Mouse (Mus musculus) stomach, embryonic 15.5 days (tissue): Measurements from ENCODE around the gene Adal. TPM values are rescaled to one million over a fixed set of nuclear protein-coding genes. Genes with fewer than 3 reads are reported as not detected.

Source experiments
- ATAC-seq: fragments of 200-750 bp; cut with Nextera tagmentation; 2 replicates; pipeline ENCODE4 v1.8.0; 2017; ENCODE audit warnings: low read depth, moderate number of reproducible peaks, moderate TSS enrichment; ENCODE audit not compliant: insufficient read depth, low FRiP score
- H3K27ac ChIP-seq: fragments of 300-500 bp; sonication (generic); 2 replicates; pipeline ENCODE4 v1.5.1; 2015; ENCODE audit warnings: mild to moderate bottlenecking, inconsistent platforms
- H3K27me3 ChIP-seq: fragments of 300-500 bp; sonication (generic); replicated peaks from 2 replicates; pipeline ENCODE4 v1.6.1; 2015; ENCODE audit warnings: inconsistent platforms
- H3K36me3 ChIP-seq: fragments of 300-500 bp; sonication (generic); 2 replicates; pipeline ENCODE4 v1.6.1; 2015; ENCODE audit warnings: inconsistent platforms
- H3K4me1 ChIP-seq: fragments of 300-500 bp; sonication (generic); 2 replicates; pipeline ENCODE4 v1.6.1; 2015; ENCODE audit warnings: inconsistent platforms
- H3K4me2 ChIP-seq: fragments of 300-500 bp; sonication (generic); 2 replicates; pipeline ENCODE4 v1.6.1; 2015; ENCODE audit warnings: mild to moderate bottlenecking, inconsistent platforms
- H3K4me3 ChIP-seq: fragments of 300-500 bp; sonication (generic); replicated peaks from 2 replicates; pipeline ENCODE4 v1.5.1; 2015; ENCODE audit warnings: inconsistent platforms
- H3K9ac ChIP-seq: fragments of 300-500 bp; sonication (generic); 2 replicates; pipeline ENCODE4 v1.6.1; 2015; ENCODE audit warnings: inconsistent platforms
- H3K9me3 ChIP-seq: fragments of 300-500 bp; sonication (generic); 2 replicates; pipeline ENCODE4 v1.6.1; 2016; ENCODE audit warnings: inconsistent platforms
- WGBS: fragments of 180-500 bp; shearing (Covaris S2); methylation state at CpG from one replicate; pipeline ENCODE4 v1.1.7; 2015; 5-methylcytosine and 5-hydroxymethylcytosine counted together
- polyA plus RNA-seq: library from polyadenylated mRNA; unstranded; fragments of >200 nt; fragmentation: Nextera tagmentation; extraction: Ambion mirVana; gene quantifications from 2 replicates; pipeline ENCODE4 v1.2.1, GENCODE M21; 2015

Adal gene
- polyA plus RNA-seq, 1 experiment from 2014 or later: 19.5 TPM

- Histone ChIP-seq H3K4me2 (peak overlapping the region; percentile 79), H3K4me3 (peak overlapping the region; percentile 67), H3K27me3 (no peaks in the 10 kb centered on the region), H3K36me3 (peaks cover 19% of the 10 kb centered on the region; the same call in 1 of the 2 replicates), H3K9ac (peak overlapping the region; percentile 60), H3K9me3 (no peaks in the 10 kb centered on the region), H3K27ac (peak overlapping the region; percentile 98), H3K4me1 (peaks cover 14% of the 10 kb centered on the region)
- no peak; the same call in 1 of the 2 replicates for ATAC-seq
- 48% methylated on average over 29 of the region's 29 CpGs for WGBS
Measured at GRCm38 (mm10) chr2:121139266-121140017, 786 bp upstream of the Adal start.

- peak overlapping the region; percentile 98 for H3K27ac ChIP-seq
- H3K9me3 ChIP-seq: no peaks in the 10 kb centered on the region
- H3K27me3 ChIP-seq: no peaks in the 10 kb centered on the region
- H3K9ac ChIP-seq: peak overlapping the region; percentile 54; the same call in 1 of the 2 replicates
- peaks cover 21% of the 10 kb centered on the region; the same call in 1 of the 2 replicates for H3K36me3 ChIP-seq
- ATAC-seq: no peak
- peak overlapping the region; percentile 79 for H3K4me2 ChIP-seq
- peak overlapping the region; percentile 67 for H3K4me3 ChIP-seq
- WGBS: 63% methylated on average over 16 of the region's 16 CpGs
- peaks cover 14% of the 10 kb centered on the region for H3K4me1 ChIP-seq
Measured at GRCm38 (mm10) chr2:121141216-121142035, 1.2 kb downstream of the Adal start.

GRCm38 (mm10) chr2:121142415-121142814, 2.2 kb downstream of the Adal start:
- no peak for ATAC-seq
- WGBS: 79% methylated on average over 2 of the region's 2 CpGs

GRCm38 (mm10) chr2:121149679-121150078, 9.5 kb downstream of the Adal start:
- no peak overlapping the region for H3K4me3 ChIP-seq
- H3K36me3 ChIP-seq: peaks cover 4% of the 10 kb centered on the region; the same call in 1 of the 2 replicates
- ATAC-seq: no peak

More at GRCm38 (mm10) chr2:121142415-121142814, 2.2 kb downstream of the Adal start:
- Histone ChIP-seq H3K9ac (no peak overlapping the region), H3K27ac (no peak overlapping the region), H3K4me1 (peaks cover 14% of the 10 kb centered on the region), H3K36me3 (peaks cover 21% of the 10 kb centered on the region; the same call in 1 of the 2 replicates), H3K4me3 (no peak overlapping the region), H3K9me3 (no peaks in the 10 kb centered on the region), H3K27me3 (no peaks in the 10 kb centered on the region), H3K4me2 (no peak overlapping the region)

DNA sequence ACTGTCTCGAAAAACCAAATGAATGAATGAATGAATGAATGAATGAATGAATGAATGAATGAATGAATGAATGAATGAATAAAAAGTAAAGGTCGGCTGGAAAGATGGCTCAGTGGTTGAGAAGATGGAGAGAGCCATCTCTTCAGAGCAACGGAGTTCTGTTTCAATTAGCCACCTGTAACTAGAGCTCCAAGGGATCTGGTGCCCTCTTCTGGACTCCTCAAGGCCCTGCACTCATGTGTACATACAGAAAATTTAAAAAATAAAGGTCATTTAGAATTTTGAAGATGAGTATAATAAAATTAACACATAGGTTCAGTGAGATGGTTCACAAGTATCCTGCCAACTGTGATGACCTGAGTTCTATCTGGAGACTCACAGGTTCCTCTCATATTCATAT, 12.9 kb downstream of the Adal start:
- no peak overlapping the region for H3K4me3 ChIP-seq
- no peak overlapping the region for H3K4me2 ChIP-seq
- no peak for ATAC-seq
- no peaks in the 10 kb centered on the region for H3K27me3 ChIP-seq
- peaks cover 6% of the 10 kb centered on the region; the same call in 1 of the 2 replicates for H3K36me3 ChIP-seq
- H3K4me1 ChIP-seq: no peaks in the 10 kb centered on the region
- H3K27ac ChIP-seq: no peak overlapping the region
- no peaks in the 10 kb centered on the region for H3K9me3 ChIP-seq
- 93% methylated on average over 3 of the region's 3 CpGs for WGBS
- H3K9ac ChIP-seq: no peak overlapping the region

More at GRCm38 (mm10) chr2:121149679-121150078, 9.5 kb downstream of the Adal start:
- Histone ChIP-seq H3K27me3 (no peaks in the 10 kb centered on the region), H3K4me1 (no peaks in the 10 kb centered on the region), H3K27ac (no peak overlapping the region), H3K4me2 (no peak overlapping the region), H3K9ac (no peak overlapping the region), H3K9me3 (no peaks in the 10 kb centered on the region)
- WGBS: 79% methylated on average over 5 of the region's 5 CpGs

GRCm38 (mm10) chr2:121169173-121169572, 28.9 kb downstream of the Adal start:
- Histone ChIP-seq H3K4me3 (peak overlapping the region; percentile 74), H3K9me3 (no peaks in the 10 kb centered on the region), H3K9ac (no peak overlapping the region), H3K36me3 (peaks cover 8% of the 10 kb centered on the region; the same call in 1 of the 2 replicates), H3K4me2 (peak overlapping the region; percentile 72), H3K27ac (no peak overlapping the region), H3K4me1 (peaks cover 11% of the 10 kb centered on the region), H3K27me3 (no peaks in the 10 kb centered on the region)
- 32% methylated on average over 4 of the region's 4 CpGs for WGBS
- ATAC-seq: no peak

DNA sequence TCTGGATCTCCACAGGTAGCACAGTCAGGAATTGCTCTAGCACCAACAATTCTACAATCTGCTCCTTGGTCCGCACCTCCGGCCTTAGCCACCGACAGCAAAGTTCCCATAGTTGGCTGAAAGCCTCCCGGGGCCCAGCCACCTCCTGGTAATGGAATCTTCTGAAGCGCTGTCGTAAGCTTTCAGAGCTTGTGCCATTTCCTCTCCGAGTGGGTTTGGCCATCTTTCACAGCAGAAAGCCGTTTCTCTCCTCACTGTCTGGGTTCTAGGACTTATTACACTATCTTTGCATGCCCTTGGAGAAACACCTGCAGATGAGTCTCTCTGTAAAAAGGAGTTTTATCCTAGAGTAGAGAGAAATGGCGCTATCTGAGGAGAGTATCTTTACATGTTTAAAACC, 29.7 kb downstream of the Adal start:
- no peaks in the 10 kb centered on the region for H3K9me3 ChIP-seq
- 5% methylated on average over 9 of the region's 9 CpGs for WGBS

GRCm38 (mm10) chr2:121170481-121170971, 30.3 kb downstream of the Adal start, which contains the start of gene Tubgcp4:
Gene Tubgcp4 (plus strand): TSS chr2:121170654.
- ATAC-seq: peak; percentile 29; the same call in 1 of the 2 replicates

More for the DNA sequence above, 29.7 kb downstream of the Adal start:
- peak overlapping the region; percentile 74 for H3K4me3 ChIP-seq
- peak overlapping the region; percentile 67 for H3K9ac ChIP-seq
- peak overlapping the region; percentile 72 for H3K4me2 ChIP-seq
- no peak for ATAC-seq
- no peaks in the 10 kb centered on the region for H3K27me3 ChIP-seq
- peaks cover 8% of the 10 kb centered on the region; the same call in 1 of the 2 replicates for H3K36me3 ChIP-seq
- peak overlapping the region; percentile 94 for H3K27ac ChIP-seq
- peaks cover 11% of the 10 kb centered on the region for H3K4me1 ChIP-seq

DNA sequence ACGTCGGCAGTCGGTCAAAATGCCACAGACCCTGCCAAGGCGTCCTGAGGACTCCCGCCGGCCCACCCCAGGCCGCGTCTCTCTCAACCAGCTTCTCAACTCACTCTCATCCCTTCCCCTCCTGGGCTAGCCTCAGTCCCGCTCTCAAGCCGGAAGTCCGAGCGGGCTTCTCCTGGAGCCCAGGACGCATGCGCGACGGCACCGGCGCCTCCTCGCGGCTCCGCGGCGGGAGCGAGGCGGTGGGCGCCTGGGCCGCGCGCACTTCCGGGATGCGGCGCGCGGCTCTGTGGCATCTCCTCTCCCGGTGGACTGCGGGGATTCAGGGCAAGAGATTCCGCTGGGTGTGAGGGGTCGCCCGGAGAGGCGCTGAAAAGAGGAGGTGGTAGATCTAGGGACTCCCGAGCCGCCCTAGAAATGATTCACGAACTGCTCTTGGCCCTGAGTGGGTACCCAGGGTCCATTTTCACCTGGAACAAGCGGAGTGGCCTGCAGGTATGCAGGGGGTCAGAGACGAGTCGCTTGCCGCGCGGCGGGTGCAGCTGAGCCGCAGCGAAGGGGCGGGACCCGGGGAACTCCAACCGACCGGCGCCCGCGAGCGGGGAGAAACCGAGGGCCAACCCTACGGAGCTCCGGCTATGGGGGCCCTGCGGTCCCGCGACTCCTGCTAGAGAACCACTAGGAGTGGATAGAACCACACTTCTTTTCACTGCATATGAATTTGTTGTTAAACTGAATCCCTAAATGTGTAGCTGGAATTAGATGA, 30.9 kb downstream of the Adal start, which contains the start of gene Zscan29:
TSS of gene Zscan29 (minus strand) at position 146 of the 763 bp plus-strand sequence.
- WGBS: under 1% methylated on average over 66 of the region's 66 CpGs

More at GRCm38 (mm10) chr2:121170481-121170971, 30.3 kb downstream of the Adal start, which contains the start of gene Tubgcp4:
- under 1% methylated on average over 38 of the region's 38 CpGs for WGBS
- peak within 1 kb of the TSS; percentile 67 for H3K9ac ChIP-seq
- peak within 1 kb of the TSS; percentile 94 for H3K27ac ChIP-seq
- H3K4me1 ChIP-seq: peaks cover 11% of the 10 kb centered on the region
- peaks cover 8% of the 10 kb centered on the region for H3K36me3 ChIP-seq
- no peaks in the 10 kb centered on the region for H3K27me3 ChIP-seq
- H3K4me2 ChIP-seq: peak within 1 kb of the TSS; percentile 72
- H3K9me3 ChIP-seq: no peaks in the 10 kb centered on the region
- peak within 1 kb of the TSS; percentile 74 for H3K4me3 ChIP-seq

GRCm38 (mm10) chr2:121178828-121179479, 38.7 kb downstream of the Adal start:
- H3K4me1 ChIP-seq: no peaks in the 10 kb centered on the region
- H3K9me3 ChIP-seq: no peaks in the 10 kb centered on the region
- H3K27me3 ChIP-seq: no peaks in the 10 kb centered on the region
- H3K4me2 ChIP-seq: no peak overlapping the region
- no peak overlapping the region for H3K4me3 ChIP-seq
- peaks cover 20% of the 10 kb centered on the region for H3K36me3 ChIP-seq
- WGBS: 94% methylated on average over 3 of the region's 3 CpGs
- ATAC-seq: no peak
- H3K27ac ChIP-seq: no peak overlapping the region
- no peak overlapping the region for H3K9ac ChIP-seq

More for the DNA sequence above, 30.9 kb downstream of the Adal start, which contains the start of gene Zscan29:
- Histone ChIP-seq H3K27me3 (no peaks in the 10 kb centered on the region), H3K4me2 (peak within 1 kb of the TSS; percentile 72), H3K4me1 (peaks cover 11% of the 10 kb centered on the region), H3K27ac (peak within 1 kb of the TSS; percentile 94), H3K9me3 (no peaks in the 10 kb centered on the region), H3K36me3 (peaks cover 4% of the 10 kb centered on the region), H3K9ac (peak within 1 kb of the TSS; percentile 67), H3K4me3 (peak within 1 kb of the TSS; percentile 74)
- ATAC-seq: peak; percentile 97
